8 mouse cellular contexts compared by ENCODE assay signal in genomic region chr8:28148599-28149452, GRCm38 (mm10).
DNase-seq lines count a peak whose midpoint lies in the region; ATAC-seq lines count a peak whose summit lies in the region.

No protein-coding gene starts in this region.

- no peaks in the 10 kb centered on the region for H3K36me3 ChIP-seq in heart, embryonic 13.5 days

- H3K27ac ChIP-seq in heart, embryonic 13.5 days (replicated peaks) = no peak overlapping the region

- H3K4me2 ChIP-seq in heart, embryonic 13.5 days = peak overlapping the region; percentile 22; the same call in 1 of the 2 replicates

- peaks cover 8% of the 10 kb centered on the region for H3K4me1 ChIP-seq in heart, embryonic 13.5 days

- H3K27me3 ChIP-seq in heart, embryonic 13.5 days (replicated peaks) = no peaks in the 10 kb centered on the region

- 49% methylated on average over 14 of the region's 14 CpGs for WGBS in heart, embryonic 13.5 days

- no peak for ATAC-seq in heart, embryonic 13.5 days (ENCODE audit: extremely low read depth, insufficient number of reproducible peaks, low FRiP score, low TSS enrichment)

- H3K9me3 ChIP-seq in heart, embryonic 13.5 days = no peaks in the 10 kb centered on the region

- no peak overlapping the region for H3K4me3 ChIP-seq in heart, embryonic 13.5 days

- no peak overlapping the region for H3K9ac ChIP-seq in heart, embryonic 13.5 days

- DNase-seq in layer of hippocampus, adult 11-12 months (ENCODE audit: low spot score) = peak; percentile 47
- no peak for DNase-seq in layer of hippocampus, adult 9-10 months (ENCODE audit: low spot score)
- DNase-seq in cerebellum, postnatal 36 days = peak; percentile 3 to 8
- DNase-seq in left cerebral cortex, adult 9 months (ENCODE audit: low spot score in 2 of 2) = peak; percentile 26 to 69
- peak; percentile 24 to 54 for DNase-seq in right cerebral cortex, postnatal 36 days (ENCODE audit: low spot score in 2 of 2)
- no peak for DNase-seq in urinary bladder, postnatal 36 days (ENCODE audit: low spot score in 2 of 2)
- no peak for DNase-seq in urinary bladder, adult 2 months (ENCODE audit: low spot score)

Comparison
In these comparisons a context has a peak if more than half of its experiments do, and no peak if none do; other contexts are left out.
1. DNase-seq: peak in layer of hippocampus, adult 11-12 months (single experiment), cerebellum, postnatal 36 days (2 of 2), left cerebral cortex, adult 9 months (2 of 2) and right cerebral cortex, postnatal 36 days (2 of 2); none in layer of hippocampus, adult 9-10 months (single experiment), urinary bladder, postnatal 36 days (0 of 2) and urinary bladder, adult 2 months (single experiment).